Mouse (Mus musculus) heart, adult 9 months (tissue): ENCODE measurements around the gene Grid1.

Experiments
- DNase-seq, 2 experiments: peaks; one replicate each; pipeline ENCODE4 v3.0.0; 2022; ENCODE audit warnings: low spot score in 2 of 2

Grid1 gene

GRCm38 (mm10) chr14:34837145-34837544, 17.2 kb downstream of the Grid1 start:
- no peak for DNase-seq

DNA sequence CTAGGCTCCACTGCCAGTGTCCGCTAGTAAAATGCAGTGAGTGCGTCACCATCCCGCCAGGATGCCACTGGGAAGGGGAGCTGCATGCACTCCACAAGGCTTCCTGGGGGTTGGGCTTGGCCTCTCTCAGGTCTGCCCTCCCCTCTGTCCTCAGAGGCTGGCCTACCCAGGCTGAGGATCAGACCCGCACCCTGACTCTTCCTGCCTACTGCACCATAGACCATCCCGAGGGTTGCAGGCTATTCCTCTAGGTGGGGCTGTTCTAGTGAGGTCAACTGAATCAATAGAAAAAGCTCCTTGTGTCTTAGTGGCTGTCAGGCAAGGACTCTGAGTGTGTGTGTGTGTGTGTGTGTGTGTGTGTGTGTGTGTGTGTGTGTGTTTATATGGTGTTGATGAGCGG, 19.1 kb downstream of the Grid1 start:
- DNase-seq, result no peak

- no peak for DNase-seq
Measured at GRCm38 (mm10) chr14:34839898-34840297, 20.0 kb downstream of the Grid1 start.

DNA sequence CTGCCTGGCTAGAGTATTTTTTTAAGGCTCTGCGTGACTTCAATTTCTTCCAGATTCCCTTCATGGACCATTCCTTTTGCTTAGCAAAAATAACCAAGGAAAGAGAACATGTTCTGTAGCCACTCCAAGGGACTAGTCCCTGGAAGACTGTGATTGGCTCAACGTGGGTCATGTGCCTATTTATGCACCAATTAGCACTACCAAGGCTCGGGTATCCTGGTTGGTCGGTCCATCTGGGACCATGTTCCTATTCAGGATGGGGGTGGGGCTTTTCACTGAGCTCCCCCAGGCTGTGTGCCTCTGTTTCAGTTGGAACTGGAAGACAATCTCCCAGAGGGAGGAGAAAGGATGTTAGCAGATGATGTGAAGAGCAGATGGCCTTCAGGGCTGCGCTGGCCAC, 23.7 kb downstream of the Grid1 start:
- DNase-seq, result no peak

DNA sequence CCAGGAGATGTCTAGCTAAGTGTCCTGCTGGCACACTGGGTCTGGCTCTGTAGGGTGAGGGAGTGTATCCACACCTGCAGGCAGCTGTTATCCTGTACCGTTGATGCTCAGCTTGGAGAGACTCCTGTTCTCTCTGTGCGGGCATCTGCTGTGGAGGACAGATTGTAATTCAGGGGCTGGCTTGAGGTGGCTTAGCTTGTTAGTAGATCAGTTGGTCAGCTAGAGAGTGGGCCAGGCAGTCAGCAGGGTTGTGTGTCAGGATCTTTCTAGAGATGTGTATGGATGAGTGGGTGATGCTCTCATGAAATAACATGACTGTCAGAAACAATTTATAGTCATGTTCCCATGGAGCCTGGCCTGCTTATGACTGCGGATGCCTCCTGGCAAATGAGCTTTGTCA, 24.3 kb downstream of the Grid1 start:
- DNase-seq, result no peak

DNA sequence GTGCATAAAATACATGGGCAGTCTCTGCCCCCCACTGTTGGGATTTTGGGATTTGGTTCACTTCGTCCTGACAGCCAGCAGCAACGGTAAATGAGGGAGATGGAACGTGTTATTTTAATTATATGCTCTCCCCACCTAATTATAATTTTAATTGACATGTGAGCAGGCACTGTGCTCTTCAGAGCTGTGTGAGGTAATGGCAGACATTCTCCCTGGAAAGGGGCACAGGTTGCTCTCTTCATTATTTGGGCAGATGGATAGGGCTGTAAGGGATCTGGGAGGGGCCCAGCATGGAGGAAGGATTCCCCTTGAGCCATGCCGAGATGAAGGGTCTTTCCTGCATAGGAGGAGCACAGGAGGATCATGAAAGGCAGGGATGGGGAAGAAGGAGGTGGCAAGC, 26.9 kb downstream of the Grid1 start:
- no peak for DNase-seq

- DNase-seq, result no peak
Measured at GRCm38 (mm10) chr14:34847625-34848024, 27.7 kb downstream of the Grid1 start.

DNA sequence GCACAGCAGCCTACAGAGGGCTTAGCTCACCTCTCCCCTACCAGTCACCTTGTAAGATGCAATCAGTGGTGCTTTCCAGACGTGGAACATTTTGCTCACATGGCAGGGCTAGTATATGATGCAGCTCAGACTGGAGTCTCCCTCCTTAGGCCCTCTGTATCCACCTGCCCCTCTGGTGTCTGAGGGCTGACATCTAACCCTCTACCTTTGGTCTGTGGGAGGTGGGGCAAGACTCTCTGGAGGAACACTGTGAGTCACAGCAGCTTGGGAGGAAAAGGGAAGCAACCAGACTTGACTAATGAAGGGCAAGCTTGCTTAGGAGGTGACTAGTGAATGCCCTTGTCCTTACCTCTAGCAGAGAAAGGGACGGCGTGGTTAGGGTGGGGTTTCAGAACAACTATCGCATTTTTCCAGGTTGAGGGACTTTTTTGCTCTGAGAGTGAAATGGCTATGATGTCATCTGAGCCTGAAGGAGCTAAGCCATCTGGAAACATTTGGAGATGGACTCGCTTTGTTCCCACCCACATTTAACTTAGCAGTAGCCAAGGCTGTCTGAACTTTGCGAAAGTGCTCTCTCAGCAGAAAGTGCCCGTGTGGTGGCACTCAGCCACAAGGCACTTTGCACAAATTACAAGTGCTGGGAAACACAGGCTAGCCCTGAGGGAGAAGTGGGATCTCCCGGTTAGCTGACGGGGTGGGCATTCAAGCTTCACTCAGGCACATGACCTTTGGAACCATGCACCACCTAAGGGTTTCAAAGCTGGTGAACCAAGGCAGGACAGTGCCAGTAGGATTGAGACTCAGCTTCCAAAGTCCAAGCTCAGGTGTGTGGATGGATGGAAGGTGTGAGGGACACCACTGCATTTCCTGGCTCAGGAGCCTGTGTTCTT, 41.2 kb downstream of the Grid1 start:
- no peak for DNase-seq

DNA sequence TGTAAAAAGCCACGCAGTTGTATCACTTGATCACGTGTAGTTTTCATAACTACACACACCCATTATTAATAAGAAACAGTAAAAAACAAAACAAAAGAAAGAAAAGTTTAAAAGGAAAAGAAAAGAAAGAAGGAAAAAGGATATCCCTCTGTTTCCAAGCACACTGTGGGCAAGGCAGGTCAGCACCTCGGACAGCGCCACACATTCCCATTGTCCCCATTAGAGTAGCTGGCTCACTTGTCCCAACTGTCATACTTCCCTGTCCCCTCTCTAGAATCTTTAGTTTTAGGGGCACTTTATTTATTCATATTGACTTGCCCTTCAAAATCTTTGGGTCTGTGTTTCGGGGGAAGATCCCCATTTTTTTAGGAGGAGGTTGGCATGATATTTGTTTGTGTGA, 47.4 kb downstream of the Grid1 start:
- DNase-seq, result no peak

- DNase-seq, result no peak
Measured at GRCm38 (mm10) chr14:34868513-34869260, 48.8 kb downstream of the Grid1 start.

DNA sequence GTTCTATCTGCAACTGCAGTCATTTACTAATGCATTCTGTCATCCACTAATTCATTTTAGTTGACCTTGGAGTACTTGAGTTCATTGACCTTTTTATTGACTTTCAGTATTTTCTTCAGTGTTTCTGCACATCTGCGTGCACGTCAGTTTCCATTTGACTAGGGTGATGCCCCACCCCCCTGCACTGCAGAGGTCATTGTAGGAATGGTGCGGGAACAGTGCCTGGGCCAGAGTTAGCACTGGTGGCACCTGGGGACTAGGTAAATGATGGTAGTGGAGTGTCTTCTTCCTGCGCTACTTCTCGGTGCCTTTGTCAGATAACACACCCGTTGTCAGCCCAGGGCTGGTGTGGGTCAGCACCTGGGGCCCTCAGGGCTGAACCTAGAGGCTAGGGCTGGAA, 60.1 kb downstream of the Grid1 start:
- no peak for DNase-seq

DNA sequence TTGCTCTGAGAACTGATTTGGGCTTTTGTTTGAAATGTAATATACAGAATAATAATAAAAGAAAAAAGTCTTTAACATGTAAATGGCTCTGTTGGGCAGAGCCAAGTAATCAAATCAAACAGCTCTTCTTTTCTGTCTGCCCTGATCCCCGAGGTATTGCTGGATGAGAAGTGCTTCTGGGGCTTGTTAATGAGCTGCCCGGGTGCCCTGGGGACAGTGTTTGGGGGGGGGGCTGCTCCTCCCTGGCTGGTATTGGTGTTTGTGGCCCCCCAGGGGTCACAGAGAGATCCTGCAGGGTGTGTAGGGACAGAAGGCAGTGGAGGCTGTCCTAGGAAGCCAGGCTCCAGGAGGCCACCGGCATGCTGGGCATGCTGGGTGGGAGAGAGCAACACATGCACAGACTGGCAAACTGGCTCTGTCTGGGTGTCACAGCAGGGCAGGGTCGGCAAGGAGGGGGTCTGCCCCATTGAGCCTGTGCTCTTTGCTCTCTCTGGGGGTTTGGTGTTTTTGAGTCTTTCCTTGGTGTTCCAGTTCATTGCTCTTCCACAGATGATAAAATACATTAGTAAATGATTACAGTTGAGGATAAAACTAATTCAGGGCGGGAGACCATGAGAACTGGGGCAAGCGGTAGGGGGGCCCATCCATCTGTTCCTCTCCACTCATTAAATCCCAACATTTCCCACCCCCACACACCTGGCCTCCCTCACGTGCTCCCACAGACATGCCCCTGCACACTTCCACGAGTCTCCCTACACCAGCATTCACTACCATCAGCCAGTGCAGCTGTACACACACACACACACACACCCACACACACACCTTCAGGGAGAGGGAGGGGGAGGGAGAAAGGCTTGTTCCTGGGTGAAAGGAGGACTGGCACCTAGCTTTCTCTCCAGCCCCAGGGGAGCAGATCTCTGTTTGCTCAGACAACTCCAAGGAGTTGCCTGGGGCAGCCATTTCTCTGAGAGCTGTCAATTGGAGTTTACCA, 60.8 kb downstream of the Grid1 start:
- no peak for DNase-seq

- no peak for DNase-seq
Measured at GRCm38 (mm10) chr14:34884194-34884593, 64.3 kb downstream of the Grid1 start.

- no peak for DNase-seq
Measured at GRCm38 (mm10) chr14:34884611-34885010, 64.7 kb downstream of the Grid1 start.

- no peak for DNase-seq
Measured at GRCm38 (mm10) chr14:34891769-34892532, 72.0 kb downstream of the Grid1 start.

GRCm38 (mm10) chr14:34896253-34896982, 76.5 kb downstream of the Grid1 start:
- no peak for DNase-seq

- DNase-seq, result no peak
Measured at GRCm38 (mm10) chr14:34903854-34904253, 83.9 kb downstream of the Grid1 start.

GRCm38 (mm10) chr14:34905697-34906096, 85.8 kb downstream of the Grid1 start:
- no peak for DNase-seq

DNA sequence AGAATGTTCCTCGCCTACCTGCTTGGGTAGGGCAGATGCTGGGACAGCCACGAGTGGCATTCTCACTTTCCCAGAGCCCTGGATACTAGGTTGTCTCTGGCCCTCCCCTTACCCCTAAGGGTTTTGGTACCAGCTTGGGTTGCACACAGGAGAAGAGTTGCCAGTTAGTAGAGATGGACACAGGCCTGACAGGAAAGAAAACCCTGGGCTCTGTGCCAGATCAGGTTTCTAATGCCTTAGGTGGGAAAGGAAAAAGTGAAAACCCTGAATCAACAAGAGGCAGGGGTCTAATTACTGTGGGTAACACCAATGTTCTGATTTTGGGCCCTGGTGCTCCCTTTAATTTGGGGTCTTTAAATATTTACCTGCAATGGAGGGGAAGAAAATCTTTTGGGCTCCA, 88.5 kb downstream of the Grid1 start:
- no peak for DNase-seq

GRCm38 (mm10) chr14:34908804-34909203, 88.9 kb downstream of the Grid1 start:
- no peak for DNase-seq
